Mouse (Mus musculus): ENCODE measurements around the gene Acsl6. TPM values are rescaled to one million over a fixed set of nuclear protein-coding genes. Genes with fewer than 3 reads are reported as not detected.
"Not testable (repeated sequence)": the region's sequence is repeated elsewhere in the genome, so short reads cannot be mapped to it uniquely, and the experiment has no call there.

Acsl6 gene
- total RNA-seq, 4 experiments from 2014 or later: 10.1 to 17.7 (median 14.0) TPM

- no peak for DNase-seq (ENCODE audit: low spot score)
These were observed 87.7 kb downstream of the Acsl6 start for GRCm38 (mm10) chr11:54391326-54391725.

GRCm38 (mm10) chr11:54396686-54397085, 93.1 kb downstream of the Acsl6 start:
- no peak for DNase-seq (ENCODE audit: low spot score)

- DNase-seq (ENCODE audit: low spot score): no peak
These were observed 94.5 kb downstream of the Acsl6 start for GRCm38 (mm10) chr11:54398058-54398457.

GRCm38 (mm10) chr11:54400803-54401202, 97.2 kb downstream of the Acsl6 start:
- not testable (repeated sequence) for DNase-seq (ENCODE audit: low spot score)

GRCm38 (mm10) chr11:54404885-54405284, 101.3 kb downstream of the Acsl6 start:
- no peak for DNase-seq (ENCODE audit: low spot score)

GRCm38 (mm10) chr11:54406930-54407546, 103.4 kb downstream of the Acsl6 start:
- DNase-seq (ENCODE audit: low spot score): no peak

- no peak for DNase-seq (ENCODE audit: low spot score)
These were observed 107.0 kb downstream of the Acsl6 start for GRCm38 (mm10) chr11:54410612-54411011.

GRCm38 (mm10) chr11:54413017-54413416, 109.4 kb downstream of the Acsl6 start:
- no peak for DNase-seq (ENCODE audit: low spot score)

Other genes starting within 250 kb of the Acsl6 start
- gene Pdlim4, start 234.8 kb upstream of the Acsl6 start, total RNA-seq (2022): 10 to 100 TPM; 29.1 to 39.9 (median 35.2) TPM
- gene P4ha2, start 203.7 kb upstream of the Acsl6 start, total RNA-seq (2022): 10 to 100 TPM; 57.4 to 71.1 (median 64.1) TPM
- 1 to 10 TPM in 1 of 4 experiments, under 1 TPM in 1, not detected in 2; 0.56 to 1.4 TPM for gene Csf2, start 54.1 kb upstream of the Acsl6 start, total RNA-seq (2022)
- not detected for gene Il3, start 36.5 kb upstream of the Acsl6 start, total RNA-seq (2022)
- not detected for gene Meikin, start 66.9 kb downstream of the Acsl6 start, total RNA-seq (2022)
- gene Fnip1, start 134.4 kb downstream of the Acsl6 start, total RNA-seq (2022): 10 to 100 TPM; 36.1 to 46.0 (median 41.1) TPM
- 10 to 100 TPM; 16.8 to 18.5 (median 17.1) TPM for gene Rapgef6, start 219.0 kb downstream of the Acsl6 start, total RNA-seq (2022)